Mouse (Mus musculus) olfactory bulb, adult 2 months (tissue): ENCODE results near the gene Dbndd2.

Experiments used
- CTCF ChIP-seq: fragments of 200-500 bp; IDR thresholded peaks from 2 replicates; pipeline ENCODE4 v1.5.1; 2012; ENCODE audit warnings: low read depth, mild to moderate bottlenecking, low read length, moderate library complexity; ENCODE audit not compliant: insufficient read depth
- POLR2A ChIP-seq: fragments of 200-500 bp; IDR thresholded peaks from 2 replicates; pipeline ENCODE4 v1.6.1; 2012; ENCODE audit warnings: mild to moderate bottlenecking, low read depth, low read length, moderate library complexity; ENCODE audit not compliant: insufficient read depth

- no peak for TF ChIP-seq CTCF
- no peak for TF ChIP-seq POLR2A
Measured at GRCm38 (mm10) chr2:164534315-164534714, 48.4 kb downstream of the Dbndd2 start.
